Mouse (Mus musculus): ENCODE data around the gene Ubac1.
A peak's percentile ranks its signal among the peaks of the same experiment; 100 is the strongest.

The Ubac1 gene

DNA sequence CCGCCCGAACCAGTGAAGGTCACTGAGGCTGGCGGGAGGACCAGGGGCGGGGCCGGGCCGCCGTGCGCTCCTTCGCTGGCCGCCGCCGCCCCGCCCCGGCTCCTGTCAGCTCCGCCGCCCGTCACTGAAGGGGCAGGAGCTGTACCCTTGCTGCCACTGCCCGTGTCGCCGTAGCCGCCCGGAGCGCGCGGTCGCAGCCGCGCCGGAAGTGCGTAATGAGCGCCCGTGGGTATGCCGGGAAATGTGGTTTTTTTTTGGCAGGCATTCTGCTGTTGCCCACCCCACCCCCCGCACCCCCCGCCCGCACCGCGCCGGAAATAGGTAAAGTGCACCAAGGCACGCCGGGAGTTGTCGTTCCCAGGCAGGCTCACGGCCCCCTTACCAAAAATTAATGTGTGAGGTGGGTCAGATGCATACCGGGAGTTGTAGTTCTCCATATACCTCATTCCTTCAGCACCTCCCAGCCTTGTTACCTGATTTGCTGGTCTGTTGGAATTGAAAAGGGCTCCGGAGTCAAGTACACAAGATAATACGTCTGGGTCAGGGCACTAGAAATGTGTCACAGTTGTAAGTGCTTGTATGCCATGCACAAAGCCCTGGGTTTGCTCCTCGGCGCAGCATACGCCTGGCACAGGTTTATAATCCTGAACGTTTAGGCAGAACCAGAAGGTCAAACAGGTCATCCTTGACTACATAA lies at the start of gene Ubac1:
TSS of gene Ubac1 (minus strand) at position 187 of the 697 bp plus-strand sequence.
- DNase-seq (ENCODE audit: inconsistent age in 2 of 2, low spot score in 1 of 2) = peak; percentile 96 to 97

DNA sequence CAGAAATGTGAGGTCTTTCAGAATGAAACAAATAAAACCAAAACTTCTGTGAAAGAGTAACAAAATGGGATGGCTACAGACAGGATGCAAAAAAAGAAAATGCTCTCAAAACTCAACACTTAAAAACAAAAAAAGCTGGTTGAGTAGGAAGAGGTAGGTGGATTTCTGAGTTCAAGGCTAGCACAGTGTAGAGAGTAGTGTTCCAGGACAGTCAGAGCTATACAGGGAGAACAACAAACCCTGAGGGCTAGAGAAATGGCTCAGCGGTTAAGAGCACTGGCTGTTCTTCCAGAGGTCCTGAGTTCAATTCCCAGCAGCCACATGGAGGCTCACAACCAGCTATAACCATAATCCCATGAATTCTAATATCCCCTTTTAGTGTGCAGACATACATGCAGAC lies 47.0 kb upstream of the Ubac1 start:
- no peak for DNase-seq (ENCODE audit: inconsistent age in 2 of 2, low spot score in 1 of 2)

DNA sequence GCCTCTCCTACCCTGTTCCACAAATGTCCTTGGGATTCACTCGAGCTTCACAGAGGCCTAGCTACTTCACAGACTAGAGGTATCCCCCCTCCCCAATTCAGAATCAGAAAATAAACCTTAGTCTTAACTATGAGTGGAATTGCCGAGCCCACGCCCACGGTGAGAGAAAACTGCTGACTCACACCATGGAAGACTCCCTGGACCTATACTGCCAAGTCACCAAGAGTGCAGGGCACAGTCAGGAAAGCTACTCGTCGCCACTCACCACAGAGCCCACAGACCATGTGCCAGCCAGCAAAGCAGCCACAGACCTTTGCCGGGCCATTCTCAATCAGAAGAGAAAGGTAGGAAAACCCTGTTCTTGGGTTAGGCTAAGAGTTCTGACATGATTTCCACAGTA lies 46.6 kb upstream of the Ubac1 start:
- no peak for DNase-seq (ENCODE audit: inconsistent age in 2 of 2, low spot score in 1 of 2)

DNA sequence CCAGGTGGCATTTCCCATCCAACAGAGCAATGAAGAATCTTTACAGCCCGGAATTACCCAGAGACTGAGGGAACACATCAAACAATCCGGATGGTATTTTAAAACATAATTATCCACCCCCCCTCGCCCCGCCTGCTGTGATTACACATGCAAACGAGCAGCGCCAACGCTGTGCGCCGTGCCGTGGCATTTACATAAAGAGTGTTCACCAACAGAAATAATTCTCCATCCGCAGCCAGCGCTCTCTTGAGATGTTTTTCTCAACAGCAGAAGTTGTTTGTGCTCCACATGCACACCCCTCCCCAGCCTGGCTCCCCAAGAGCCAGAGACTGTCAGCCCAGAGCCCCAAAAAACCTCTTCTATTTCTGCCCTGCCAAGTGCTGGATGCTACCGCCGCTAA lies 45.0 kb upstream of the Ubac1 start:
- no peak for DNase-seq (ENCODE audit: inconsistent age in 2 of 2, low spot score in 1 of 2)

- DNase-seq (ENCODE audit: inconsistent age in 2 of 2, low spot score in 1 of 2) = no peak
Measured at GRCm38 (mm10) chr2:26062742-26063427, 41.3 kb upstream of the Ubac1 start.

DNA sequence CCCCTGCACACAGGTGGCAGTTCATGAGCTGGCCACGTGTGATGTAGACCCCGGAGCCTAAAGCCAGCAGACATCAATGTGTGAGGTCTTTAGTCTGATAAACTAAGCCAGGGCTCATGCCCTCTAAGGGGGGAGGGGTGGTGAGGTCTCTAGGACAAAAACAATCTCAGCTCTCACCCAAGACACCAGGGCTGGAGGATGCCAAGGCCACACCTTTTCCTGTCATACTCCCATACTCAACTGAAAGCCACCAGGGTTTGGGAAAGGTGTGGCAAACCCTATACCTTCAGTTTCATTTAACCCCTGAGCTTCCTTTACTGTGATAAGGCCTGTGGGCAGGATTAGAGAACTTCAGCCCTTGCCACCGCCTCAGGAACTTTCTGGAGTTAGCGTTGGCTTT lies 40.7 kb upstream of the Ubac1 start:
- no peak for DNase-seq (ENCODE audit: inconsistent age in 2 of 2, low spot score in 1 of 2)

DNA sequence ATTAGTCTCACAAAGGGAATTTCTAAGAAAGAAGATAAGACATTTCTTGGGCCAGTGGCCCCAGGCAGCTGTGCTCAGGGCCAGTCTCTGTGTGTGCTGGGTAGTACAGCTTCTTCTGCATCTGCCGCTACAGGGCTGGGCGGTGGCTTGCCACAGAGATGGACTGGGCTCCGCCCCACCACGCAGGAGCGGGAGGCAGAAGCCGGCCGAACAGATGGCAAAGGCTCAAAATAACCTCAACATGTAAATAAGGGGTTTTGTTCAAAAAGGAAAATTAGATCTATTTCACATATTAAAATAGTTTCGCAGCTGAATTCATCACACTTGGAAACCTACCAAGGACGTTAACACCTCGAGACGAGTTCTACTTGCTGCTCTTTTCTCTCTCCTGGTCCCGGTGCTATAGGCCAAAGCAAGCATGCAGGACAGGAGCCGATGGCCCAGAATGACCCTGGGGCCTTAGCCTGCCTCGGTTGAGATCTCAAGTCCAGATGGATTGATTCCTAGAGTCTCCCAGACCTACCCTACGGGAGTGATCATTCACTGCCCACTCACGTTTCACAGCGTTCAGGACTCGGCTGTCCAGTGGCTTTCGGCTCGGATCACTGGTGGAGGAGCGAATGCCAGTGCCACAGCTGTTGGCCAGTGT lies 39.6 kb upstream of the Ubac1 start:
- no peak for DNase-seq (ENCODE audit: inconsistent age in 2 of 2, low spot score in 1 of 2)

GRCm38 (mm10) chr2:26057053-26057452 lies 35.5 kb upstream of the Ubac1 start:
- no peak for DNase-seq (ENCODE audit: inconsistent age in 2 of 2, low spot score in 1 of 2)

GRCm38 (mm10) chr2:26056226-26056625 lies 34.7 kb upstream of the Ubac1 start:
- DNase-seq (ENCODE audit: inconsistent age in 2 of 2, low spot score in 1 of 2) = no peak

GRCm38 (mm10) chr2:26055747-26056102 lies 34.2 kb upstream of the Ubac1 start:
- no peak for DNase-seq (ENCODE audit: inconsistent age in 2 of 2, low spot score in 1 of 2)

GRCm38 (mm10) chr2:26055046-26055746 lies 33.6 kb upstream of the Ubac1 start:
- peak; percentile 71 to 86 for DNase-seq (ENCODE audit: inconsistent age in 2 of 2, low spot score in 1 of 2)

DNA sequence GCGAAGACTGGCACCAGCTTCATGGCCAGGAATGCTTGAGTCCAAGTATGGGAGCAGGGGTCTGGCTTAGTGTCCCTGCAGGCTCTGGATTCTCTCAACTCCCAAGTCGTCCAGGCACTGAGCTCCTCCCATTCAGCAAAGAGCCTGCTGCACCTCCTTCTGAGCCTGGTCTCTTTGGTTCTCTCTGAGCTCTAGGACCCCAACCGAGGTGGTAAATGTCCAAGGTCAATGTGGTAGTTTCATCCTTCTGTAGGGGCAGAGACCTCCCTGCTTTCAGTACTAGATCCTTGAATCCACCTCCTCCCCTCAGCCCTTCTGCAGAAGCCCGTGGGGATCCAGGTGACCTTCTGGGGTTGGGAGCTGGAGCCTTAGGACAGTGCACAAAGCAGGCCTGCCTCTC lies 31.3 kb upstream of the Ubac1 start:
- no peak for DNase-seq (ENCODE audit: inconsistent age in 2 of 2, low spot score in 1 of 2)

GRCm38 (mm10) chr2:26048816-26049215 lies 27.3 kb upstream of the Ubac1 start:
- DNase-seq (ENCODE audit: inconsistent age in 2 of 2, low spot score in 1 of 2) = no peak

DNA sequence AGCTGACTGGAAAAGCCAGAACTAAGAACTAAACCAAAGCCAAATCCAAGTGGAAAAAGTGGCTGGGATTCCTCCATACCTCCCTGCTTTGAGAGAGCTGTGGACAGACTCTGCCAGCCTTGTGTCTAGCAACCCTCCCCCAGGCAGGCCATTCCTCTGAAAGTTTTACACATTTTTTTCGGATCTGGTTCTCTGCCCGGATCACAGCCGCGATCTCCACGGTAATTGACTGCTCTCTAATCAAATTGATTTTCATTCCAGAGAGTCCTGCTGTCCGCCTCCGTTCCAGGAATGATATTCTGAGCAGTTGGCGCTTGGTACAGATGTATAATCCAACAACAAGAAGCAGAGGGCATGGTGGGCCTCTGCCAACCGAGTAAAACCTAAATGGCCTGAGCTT lies 22.7 kb upstream of the Ubac1 start:
- DNase-seq (ENCODE audit: inconsistent age in 2 of 2, low spot score in 1 of 2) = no peak

- no peak for DNase-seq (ENCODE audit: inconsistent age in 2 of 2, low spot score in 1 of 2)
Measured at GRCm38 (mm10) chr2:26042603-26043002, 21.1 kb upstream of the Ubac1 start.

GRCm38 (mm10) chr2:26041163-26041810 lies 19.7 kb upstream of the Ubac1 start:
- peak; percentile 26 to 55 for DNase-seq (ENCODE audit: inconsistent age in 2 of 2, low spot score in 1 of 2)

- peak; percentile 30 to 69 for DNase-seq (ENCODE audit: inconsistent age in 2 of 2, low spot score in 1 of 2)
Measured at GRCm38 (mm10) chr2:26039951-26040350, 18.4 kb upstream of the Ubac1 start.

- peak in 1 of 2 experiments; percentile 53 for DNase-seq (ENCODE audit: inconsistent age in 2 of 2, low spot score in 1 of 2)
Measured at GRCm38 (mm10) chr2:26037386-26037785, 15.8 kb upstream of the Ubac1 start.

DNA sequence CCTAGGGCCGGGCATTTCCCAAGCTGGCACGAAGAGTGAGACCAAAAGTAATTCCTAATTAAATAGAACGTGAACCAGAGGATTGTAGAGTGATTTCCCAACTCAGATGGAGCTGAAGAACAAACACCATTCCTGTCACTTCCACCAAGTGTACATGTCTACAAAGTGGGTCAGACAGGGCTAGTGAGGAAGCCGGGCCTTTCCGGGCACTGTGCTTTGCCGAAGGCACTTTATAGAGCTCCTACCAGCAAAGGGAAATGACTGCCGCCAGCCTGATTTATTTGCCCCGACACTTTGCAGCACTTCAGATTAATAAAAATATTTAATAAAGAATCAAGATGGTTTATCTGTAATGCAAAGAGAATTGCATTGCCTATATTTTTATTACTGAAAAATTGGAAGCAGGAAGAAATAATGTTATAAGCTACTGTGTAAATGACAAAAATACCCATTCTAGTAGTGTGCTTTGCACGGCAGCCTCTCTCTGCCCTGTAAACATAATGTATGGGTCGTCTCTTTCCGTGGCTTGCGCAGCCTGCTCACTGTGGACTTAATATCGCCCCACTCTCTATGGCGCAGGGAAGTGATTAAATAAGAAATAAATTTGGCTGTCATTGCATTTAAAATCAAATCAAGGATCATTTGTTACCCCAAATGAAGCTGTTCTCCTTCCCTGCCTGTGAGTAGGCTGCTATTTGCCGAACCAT lies 12.9 kb upstream of the Ubac1 start:
- DNase-seq (ENCODE audit: inconsistent age in 2 of 2, low spot score in 1 of 2) = no peak

- no peak for DNase-seq (ENCODE audit: inconsistent age in 2 of 2, low spot score in 1 of 2)
Measured at GRCm38 (mm10) chr2:26030288-26030687, 8.7 kb upstream of the Ubac1 start.

Measured in adrenal gland, adult (tissue).